In the genomic region with DNA sequence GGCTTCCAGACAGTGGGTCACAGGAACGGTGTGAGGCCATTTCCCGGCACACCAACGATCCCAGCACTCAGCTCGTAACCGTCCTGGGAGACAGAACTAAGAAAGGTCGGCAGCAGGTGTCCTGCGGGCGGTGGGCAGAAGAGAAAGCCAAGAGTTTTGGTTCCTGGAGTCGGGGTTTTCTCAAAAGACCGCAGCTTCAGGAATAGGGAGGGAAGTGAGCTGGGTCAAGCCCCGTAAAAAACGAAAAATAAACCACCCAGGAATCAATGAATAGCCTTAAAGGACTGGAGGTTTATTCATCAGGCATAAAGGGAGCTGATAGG, we compare ENCODE assay signal across 8 mouse cellular contexts.
DNase-seq lines count a peak whose midpoint lies in the region; ATAC-seq and TF ChIP-seq lines count a peak whose summit lies in the region.

No protein-coding gene starts in this region.

- no peak for TF ChIP-seq EP300 in stomach, postnatal 0 days (optimal IDR thresholded peaks at IDR 0.05)

- DNase-seq in cerebellum, adult 8-10 months: peak; percentile 0
- DNase-seq in cerebellum, postnatal 4 days (ENCODE audit: low spot score in 2 of 2): no peak
- DNase-seq in thymus, postnatal 0 days (ENCODE audit: low spot score): peak; percentile 11
- no peak for DNase-seq in thymus, postnatal 10 days (ENCODE audit: low spot score in 2 of 2)
- DNase-seq in liver, embryonic 11.5 days (ENCODE audit: low spot score): no peak
- DNase-seq in stomach, postnatal 0 days (ENCODE audit: low spot score): no peak
- DNase-seq in embryo, embryonic 10 days (ENCODE audit: low spot score): no peak
- no peak for DNase-seq in right cerebral cortex, postnatal 14 days

- H3K9ac ChIP-seq in liver, embryonic 11.5 days (ENCODE audit: low read depth, low read length): peak overlapping the region; percentile 65
- peak overlapping the region; percentile 45 for H3K9ac ChIP-seq in stomach, postnatal 0 days (ENCODE audit: low read length)

- peaks cover 8% of the 10 kb centered on the region for H3K4me1 ChIP-seq in liver, embryonic 11.5 days (replicated peaks; ENCODE audit: control insufficient read depth, insufficient read depth, low read length)
- 0 out of 2 replicates have a peak, but pooled peaks cover 3% of the 10 kb centered on the region for H3K4me1 ChIP-seq in stomach, postnatal 0 days (replicated peaks; ENCODE audit: control insufficient read depth, insufficient read depth)

- no peak overlapping the region for H3K27ac ChIP-seq in liver, embryonic 11.5 days (ENCODE audit: low read depth, low read length)
- peak overlapping the region; percentile 61; the same call in 1 of the 2 replicates for H3K27ac ChIP-seq in stomach, postnatal 0 days (replicated peaks)

- no peaks in the 10 kb centered on the region for H3K27me3 ChIP-seq in liver, embryonic 11.5 days (replicated peaks; ENCODE audit: control insufficient read depth, insufficient read depth, low read length)
- no peaks in the 10 kb centered on the region for H3K27me3 ChIP-seq in stomach, postnatal 0 days (ENCODE audit: control insufficient read depth, insufficient read depth, low read length)

- H3K36me3 ChIP-seq in liver, embryonic 11.5 days (ENCODE audit: control insufficient read depth, insufficient read depth, low read length): no peaks in the 10 kb centered on the region
- no peaks in the 10 kb centered on the region for H3K36me3 ChIP-seq in stomach, postnatal 0 days (ENCODE audit: control insufficient read depth, insufficient read depth, low read length)

- WGBS in liver, embryonic 11.5 days: 8% methylated on average over 12 of the region's 12 CpGs
- WGBS in stomach, postnatal 0 days: 4% methylated on average over 12 of the region's 12 CpGs

- no peak for TF ChIP-seq CTCF in stomach, postnatal 0 days (IDR thresholded peaks at IDR 0.05; ENCODE audit: low read depth)

- H3K4me2 ChIP-seq in liver, embryonic 11.5 days: peak overlapping the region; percentile 80
- peak overlapping the region; percentile 64 for H3K4me2 ChIP-seq in stomach, postnatal 0 days (replicated peaks; ENCODE audit: low read depth)

- H3K4me3 ChIP-seq in liver, embryonic 11.5 days (ENCODE audit: low read depth, low read length): peak overlapping the region; percentile 42
- peak overlapping the region; percentile 24 for H3K4me3 ChIP-seq in stomach, postnatal 0 days (ENCODE audit: low read depth, low read length)

- no peak for ATAC-seq in liver, embryonic 11.5 days (replicated peaks; ENCODE audit: low FRiP score)
- ATAC-seq in stomach, postnatal 0 days (ENCODE audit: low FRiP score, low TSS enrichment): no peak; the same call in 1 of the 2 replicates

- no peaks in the 10 kb centered on the region for H3K9me3 ChIP-seq in liver, embryonic 11.5 days (ENCODE audit: control insufficient read depth, low read length)
- H3K9me3 ChIP-seq in stomach, postnatal 0 days (ENCODE audit: control insufficient read depth, low read length): no peaks in the 10 kb centered on the region

Comparison
In these comparisons a context has a peak if more than half of its experiments do, and no peak if none do; other contexts are left out.
1. DNase-seq: peak in cerebellum, adult 8-10 months (single experiment) and thymus, postnatal 0 days (single experiment); none in cerebellum, postnatal 4 days (0 of 2), thymus, postnatal 10 days (0 of 2), liver, embryonic 11.5 days (single experiment), stomach, postnatal 0 days (single experiment), embryo, embryonic 10 days (single experiment) and right cerebral cortex, postnatal 14 days (single experiment).